Mouse (Mus musculus) liver, postnatal 0 days (tissue): ENCODE measurements around the gene Cox8a.

ENCODE experiments used
- CTCF ChIP-seq: sonication (generic); IDR thresholded peaks from 2 replicates; pipeline ENCODE4 v1.5.1; 2016; ENCODE audit warnings: antibody characterized with exemption, low read depth
- EP300 ChIP-seq: IDR thresholded peaks from 2 replicates; pipeline ENCODE4 v1.6.1; 2016; ENCODE audit warnings: antibody characterized with exemption, low read depth, mild to moderate bottlenecking

- no peak for TF ChIP-seq EP300
- TF ChIP-seq CTCF, result no peak
Observed at GRCm38 (mm10) chr19:7218753-7219152, 1.3 kb upstream of the Cox8a start.
